Mouse (Mus musculus) lung, postnatal 0 days (tissue): ENCODE results near the gene Tsc22d4.

Source experiments
- CTCF ChIP-seq: IDR thresholded peaks from 2 replicates; pipeline ENCODE4 v1.5.1; 2016; ENCODE audit warnings: antibody characterized with exemption, mild to moderate bottlenecking
- EP300 ChIP-seq: IDR thresholded peaks from 2 replicates; pipeline ENCODE4 v1.6.1; 2016; ENCODE audit warnings: antibody characterized with exemption, mild to moderate bottlenecking, control low read depth

DNA sequence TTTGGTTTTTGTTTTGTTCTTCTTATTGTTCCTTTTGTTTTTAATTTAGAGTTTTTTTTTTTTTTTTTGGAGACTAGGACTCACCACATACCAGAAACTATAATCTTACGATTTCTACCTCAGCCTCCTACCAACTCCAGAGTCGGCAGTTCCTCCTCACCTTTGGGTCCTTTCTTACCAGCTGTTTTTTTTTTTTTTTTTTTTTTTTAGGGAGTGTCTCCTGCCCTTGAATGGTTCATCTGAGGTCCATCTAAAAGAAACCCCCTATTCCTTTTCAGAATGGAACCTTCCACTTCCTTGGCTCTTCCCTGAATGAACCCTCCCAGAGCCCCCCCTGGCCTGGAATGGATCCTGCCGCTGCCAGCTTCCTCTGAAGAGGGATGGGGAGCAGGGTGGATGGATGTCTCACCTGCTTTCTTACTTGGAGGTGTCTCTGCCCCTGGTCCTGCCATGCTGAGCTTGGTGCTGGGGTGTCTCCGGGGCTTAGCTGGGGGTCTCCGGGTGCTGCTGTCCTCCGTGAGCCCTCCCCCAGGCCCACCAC is 8.1 kb upstream of the Tsc22d4 start:
- no peak for TF ChIP-seq CTCF
- TF ChIP-seq EP300: no peak
